Mouse (Mus musculus): ENCODE results near the gene Dcaf5. TPM values are rescaled to one million over a fixed set of nuclear protein-coding genes. Genes with fewer than 3 reads are reported as not detected.

Gene Dcaf5
- total and polyA plus RNA-seq, 3 experiments, result 15.9 to 38.1 (median 32.4) TPM

- no peak overlapping the region for H3K4me3 ChIP-seq
- intact Hi-C loops (cut with DNase I), result loop anchor here (2.0 kb wide), 1 partner anchor 231 kb away; no protein-coding TSS in a partner anchor
- H3K4me1 ChIP-seq (ENCODE audit: control insufficient read depth, insufficient read depth, low read length), result no peaks in the 10 kb centered on the region
- H3K79me2 ChIP-seq (replicated peaks; ENCODE audit: control insufficient read depth, insufficient read depth, low read length), result no peaks in the 10 kb centered on the region
- DNase-seq, result no peak
- H3K27ac ChIP-seq, result no peak overlapping the region
- no peak overlapping the region for H3K9ac ChIP-seq (ENCODE audit: low read depth, low read length)
- WGBS, result 59% methylated on average over 3 of the region's 3 CpGs
- TF ChIP-seq POLR2A (IDR thresholded peaks at IDR 0.05; ENCODE audit: insufficient read depth, low read depth, low read length) (no peak), CTCF (IDR thresholded peaks at IDR 0.05) (peak; percentile 70), EP300 (IDR thresholded peaks at IDR 0.05; ENCODE audit: insufficient read depth, low read depth, low read length) (no peak)
- no peaks in the 10 kb centered on the region for H3K27me3 ChIP-seq (ENCODE audit: control insufficient read depth, insufficient read depth, low read length)
- H3K36me3 ChIP-seq (ENCODE audit: control insufficient read depth, insufficient read depth, low read length), result 0 out of 2 replicates have a peak, but pooled peaks cover 2% of the 10 kb centered on the region
Observed at GRCm38 (mm10) chr12:80389448-80389847, 47.0 kb downstream of the Dcaf5 start.

- H3K27ac ChIP-seq, result no peak overlapping the region
- no peak for DNase-seq
- H3K4me1 ChIP-seq (ENCODE audit: control insufficient read depth, insufficient read depth, low read length), result no peaks in the 10 kb centered on the region
- TF ChIP-seq POLR2A (IDR thresholded peaks at IDR 0.05; ENCODE audit: insufficient read depth, low read depth, low read length), result no peak
- TF ChIP-seq CTCF (IDR thresholded peaks at IDR 0.05), result no peak
- TF ChIP-seq EP300 (IDR thresholded peaks at IDR 0.05; ENCODE audit: insufficient read depth, low read depth, low read length), result no peak
- 88% methylated on average over 5 of the region's 5 CpGs for WGBS
- H3K36me3 ChIP-seq (ENCODE audit: control insufficient read depth, insufficient read depth, low read length), result peaks cover 2% of the 10 kb centered on the region; the same call in 1 of the 2 replicates
- intact Hi-C loops (cut with DNase I), result no loop called here
- no peak overlapping the region for H3K4me3 ChIP-seq
- H3K9ac ChIP-seq (ENCODE audit: low read depth, low read length), result no peak overlapping the region
- no peaks in the 10 kb centered on the region for H3K27me3 ChIP-seq (ENCODE audit: control insufficient read depth, insufficient read depth, low read length)
- no peaks in the 10 kb centered on the region for H3K79me2 ChIP-seq (replicated peaks; ENCODE audit: control insufficient read depth, insufficient read depth, low read length)
Observed at GRCm38 (mm10) chr12:80387326-80387725, 49.1 kb downstream of the Dcaf5 start.

- intact Hi-C loops (cut with DNase I), result no loop called here
- no peaks in the 10 kb centered on the region for H3K79me2 ChIP-seq (replicated peaks; ENCODE audit: control insufficient read depth, insufficient read depth, low read length)
- no peaks in the 10 kb centered on the region for H3K4me1 ChIP-seq (ENCODE audit: control insufficient read depth, insufficient read depth, low read length)
- no peaks in the 10 kb centered on the region for H3K27me3 ChIP-seq (ENCODE audit: control insufficient read depth, insufficient read depth, low read length)
- TF ChIP-seq CTCF (IDR thresholded peaks at IDR 0.05) (no peak), POLR2A (IDR thresholded peaks at IDR 0.05; ENCODE audit: insufficient read depth, low read depth, low read length) (no peak), EP300 (IDR thresholded peaks at IDR 0.05; ENCODE audit: insufficient read depth, low read depth, low read length) (no peak)
- H3K36me3 ChIP-seq (ENCODE audit: control insufficient read depth, insufficient read depth, low read length), result peaks cover 2% of the 10 kb centered on the region; the same call in 1 of the 2 replicates
- WGBS, result 22% methylated on average over 1 of the region's 1 CpGs
- H3K4me3 ChIP-seq, result no peak overlapping the region
- no peak overlapping the region for H3K9ac ChIP-seq (ENCODE audit: low read depth, low read length)
- H3K27ac ChIP-seq, result no peak overlapping the region
- DNase-seq, result no peak
Observed at GRCm38 (mm10) chr12:80385361-80385760, 51.0 kb downstream of the Dcaf5 start.

- no peak overlapping the region for H3K27ac ChIP-seq
- intact Hi-C loops (cut with DNase I), result no loop called here
Observed at GRCm38 (mm10) chr12:80383478-80383877, 52.9 kb downstream of the Dcaf5 start.

GRCm38 (mm10) chr12:80382794-80383193 lies 53.6 kb downstream of the Dcaf5 start:
- intact Hi-C loops (cut with DNase I), result no loop called here
- no peak overlapping the region for H3K9ac ChIP-seq (ENCODE audit: low read depth, low read length)
- H3K4me3 ChIP-seq, result no peak overlapping the region
- no peak for TF ChIP-seq CTCF (IDR thresholded peaks at IDR 0.05)
- peak; percentile 60; the same call in 1 of the 2 replicates for TF ChIP-seq EP300 (IDR thresholded peaks at IDR 0.05; ENCODE audit: insufficient read depth, low read depth, low read length)
- no peak for TF ChIP-seq POLR2A (IDR thresholded peaks at IDR 0.05; ENCODE audit: insufficient read depth, low read depth, low read length)
- peak in 1 of 2 experiments; percentile 59 for DNase-seq
- whole genome bisulfite sequencing, result 70% methylated on average over 2 of the region's 2 CpGs
- H3K36me3 ChIP-seq (ENCODE audit: control insufficient read depth, insufficient read depth, low read length), result no peaks in the 10 kb centered on the region; the same call in 1 of the 2 replicates
- H3K79me2 ChIP-seq (replicated peaks; ENCODE audit: control insufficient read depth, insufficient read depth, low read length), result no peaks in the 10 kb centered on the region
- H3K27me3 ChIP-seq (ENCODE audit: control insufficient read depth, insufficient read depth, low read length), result no peaks in the 10 kb centered on the region
- no peaks in the 10 kb centered on the region; the same call in 1 of the 2 replicates for H3K4me1 ChIP-seq (ENCODE audit: control insufficient read depth, insufficient read depth, low read length)
- H3K27ac ChIP-seq, result no peak overlapping the region

More at GRCm38 (mm10) chr12:80383478-80383877, 52.9 kb downstream of the Dcaf5 start:
- DNase-seq, result no peak
- H3K27me3 ChIP-seq (ENCODE audit: control insufficient read depth, insufficient read depth, low read length), result no peaks in the 10 kb centered on the region
- no peak overlapping the region for H3K4me3 ChIP-seq
- H3K36me3 ChIP-seq (ENCODE audit: control insufficient read depth, insufficient read depth, low read length), result no peaks in the 10 kb centered on the region; the same call in 1 of the 2 replicates
- no peak overlapping the region for H3K9ac ChIP-seq (ENCODE audit: low read depth, low read length)
- WGBS, result 64% methylated on average over 8 of the region's 8 CpGs
- TF ChIP-seq EP300 (IDR thresholded peaks at IDR 0.05; ENCODE audit: insufficient read depth, low read depth, low read length) (no peak), CTCF (IDR thresholded peaks at IDR 0.05) (no peak), POLR2A (IDR thresholded peaks at IDR 0.05; ENCODE audit: insufficient read depth, low read depth, low read length) (no peak)
- no peaks in the 10 kb centered on the region for H3K79me2 ChIP-seq (replicated peaks; ENCODE audit: control insufficient read depth, insufficient read depth, low read length)
- H3K4me1 ChIP-seq (ENCODE audit: control insufficient read depth, insufficient read depth, low read length), result no peaks in the 10 kb centered on the region; the same call in 1 of the 2 replicates

- Histone ChIP-seq H3K9ac (ENCODE audit: low read depth, low read length) (no peak overlapping the region), H3K27ac (no peak overlapping the region), H3K4me3 (no peak overlapping the region), H3K27me3 (ENCODE audit: control insufficient read depth, insufficient read depth, low read length) (no peaks in the 10 kb centered on the region), H3K4me1 (ENCODE audit: control insufficient read depth, insufficient read depth, low read length) (no peaks in the 10 kb centered on the region; the same call in 1 of the 2 replicates), H3K36me3 (ENCODE audit: control insufficient read depth, insufficient read depth, low read length) (no peaks in the 10 kb centered on the region; the same call in none of the 2 replicates), H3K79me2 (replicated peaks; ENCODE audit: control insufficient read depth, insufficient read depth, low read length) (no peaks in the 10 kb centered on the region)
- TF ChIP-seq EP300 (IDR thresholded peaks at IDR 0.05; ENCODE audit: insufficient read depth, low read depth, low read length) (no peak), POLR2A (IDR thresholded peaks at IDR 0.05; ENCODE audit: insufficient read depth, low read depth, low read length) (no peak), CTCF (IDR thresholded peaks at IDR 0.05) (no peak)
- intact Hi-C loops (cut with DNase I), result no loop called here
- DNase-seq, result no peak
- WGBS, result 91% methylated on average over 10 of the region's 10 CpGs
Observed at GRCm38 (mm10) chr12:80379831-80380457, 56.5 kb downstream of the Dcaf5 start.
